Mouse (Mus musculus): ENCODE results near the gene Podxl.

The Podxl gene

DNA sequence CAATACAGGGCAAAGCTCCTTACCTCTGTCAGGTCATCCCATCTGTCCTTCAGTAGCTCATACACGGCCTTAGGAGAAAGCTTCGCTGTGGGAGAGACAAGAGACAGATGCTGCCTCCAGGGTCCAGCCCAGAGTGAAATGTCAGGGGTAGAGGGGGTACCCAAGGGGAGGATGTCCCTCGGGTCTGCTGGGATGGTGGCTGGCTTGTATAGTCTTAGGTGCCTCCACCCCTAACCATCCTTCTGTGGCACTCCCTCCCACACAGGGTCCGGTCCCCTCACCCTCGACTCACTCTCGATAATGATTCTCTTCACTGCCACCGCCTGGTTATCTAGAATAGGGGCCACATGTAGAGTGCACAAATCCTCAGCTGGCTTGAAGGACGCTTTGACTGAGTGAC, 39.1 kb downstream of the Podxl start:
- intact Hi-C loops (cut with DNase I): no loop called here

DNA sequence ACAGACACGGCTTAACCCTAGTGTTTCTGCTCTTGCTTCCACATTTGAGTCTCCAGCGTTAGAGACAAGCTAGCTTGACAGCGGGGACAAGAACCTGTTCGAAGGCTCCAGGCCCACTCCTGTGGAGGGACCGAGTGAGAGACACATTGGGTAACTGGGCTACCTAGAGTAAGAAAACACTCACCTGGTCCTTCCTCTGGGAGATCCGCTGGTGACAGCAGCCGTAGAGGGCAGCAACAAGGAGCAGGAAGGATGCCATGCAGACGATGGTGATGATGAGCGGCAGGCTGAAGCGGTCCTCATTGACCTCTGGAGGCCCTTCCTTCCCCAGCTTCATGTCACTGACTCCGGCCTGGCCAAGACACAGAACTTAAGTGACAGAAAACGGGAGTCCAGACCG, 39.7 kb downstream of the Podxl start:
- intact Hi-C loops (cut with DNase I): no loop called here

DNA sequence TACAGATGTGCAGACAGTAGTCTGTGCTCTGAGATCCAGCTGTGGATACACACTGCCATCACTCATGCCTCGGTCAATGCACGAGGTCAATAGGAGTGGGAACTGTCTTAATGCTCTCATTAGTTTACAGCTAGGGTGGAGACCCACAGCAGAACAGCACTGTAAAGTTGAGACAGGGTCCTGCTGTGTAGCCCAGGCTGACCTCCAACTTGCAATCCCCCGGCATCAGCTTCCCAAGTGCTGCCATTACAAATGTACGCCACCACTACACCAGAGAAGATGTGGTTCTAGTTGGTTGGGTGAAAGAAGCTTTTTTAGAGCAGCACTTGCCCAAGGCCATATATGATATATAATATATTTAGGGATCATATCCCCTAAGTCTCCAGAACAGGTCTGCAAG, 40.1 kb downstream of the Podxl start:
- intact Hi-C loops (cut with DNase I): no loop called here

DNA sequence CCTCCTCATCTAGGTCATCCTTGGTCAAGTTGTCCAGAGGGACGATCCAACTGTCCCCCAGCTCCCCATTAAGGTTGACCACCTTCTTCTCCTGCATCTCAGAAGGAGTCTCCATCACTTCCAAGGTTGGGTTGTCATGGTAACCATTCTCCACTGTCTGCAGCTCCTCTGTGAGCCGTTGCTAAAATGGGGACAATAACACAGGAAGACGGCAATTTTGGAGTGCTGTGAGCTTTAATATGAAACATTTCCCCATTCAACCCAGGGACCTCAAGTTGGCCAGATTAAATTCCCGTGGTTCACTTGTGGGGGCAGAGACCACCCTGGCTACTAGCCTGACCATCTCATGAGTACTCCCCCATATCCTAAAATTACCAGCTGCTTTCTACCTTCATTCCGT, 40.7 kb downstream of the Podxl start:
- intact Hi-C loops (cut with DNase I): no loop called here

DNA sequence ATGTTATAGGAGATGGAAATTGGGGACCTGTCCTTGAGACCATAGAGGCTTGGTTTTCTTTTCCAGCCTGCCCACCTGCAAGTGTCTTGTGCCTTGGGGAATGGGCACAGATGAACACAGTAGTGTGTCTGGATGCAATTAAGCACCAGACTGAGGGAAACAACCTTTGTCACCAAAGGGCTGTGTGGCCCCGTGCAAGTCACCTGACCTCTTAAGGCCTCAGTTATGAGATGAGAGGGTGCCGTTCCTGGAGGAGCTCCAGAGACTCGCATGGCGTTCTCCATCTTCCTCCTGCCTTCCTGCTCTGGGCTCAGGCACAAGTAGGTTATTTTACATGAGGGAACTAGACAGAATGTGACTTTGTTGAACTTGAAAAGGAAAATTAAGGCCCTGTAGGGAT, 41.3 kb downstream of the Podxl start:
- intact Hi-C loops (cut with DNase I): no loop called here

DNA sequence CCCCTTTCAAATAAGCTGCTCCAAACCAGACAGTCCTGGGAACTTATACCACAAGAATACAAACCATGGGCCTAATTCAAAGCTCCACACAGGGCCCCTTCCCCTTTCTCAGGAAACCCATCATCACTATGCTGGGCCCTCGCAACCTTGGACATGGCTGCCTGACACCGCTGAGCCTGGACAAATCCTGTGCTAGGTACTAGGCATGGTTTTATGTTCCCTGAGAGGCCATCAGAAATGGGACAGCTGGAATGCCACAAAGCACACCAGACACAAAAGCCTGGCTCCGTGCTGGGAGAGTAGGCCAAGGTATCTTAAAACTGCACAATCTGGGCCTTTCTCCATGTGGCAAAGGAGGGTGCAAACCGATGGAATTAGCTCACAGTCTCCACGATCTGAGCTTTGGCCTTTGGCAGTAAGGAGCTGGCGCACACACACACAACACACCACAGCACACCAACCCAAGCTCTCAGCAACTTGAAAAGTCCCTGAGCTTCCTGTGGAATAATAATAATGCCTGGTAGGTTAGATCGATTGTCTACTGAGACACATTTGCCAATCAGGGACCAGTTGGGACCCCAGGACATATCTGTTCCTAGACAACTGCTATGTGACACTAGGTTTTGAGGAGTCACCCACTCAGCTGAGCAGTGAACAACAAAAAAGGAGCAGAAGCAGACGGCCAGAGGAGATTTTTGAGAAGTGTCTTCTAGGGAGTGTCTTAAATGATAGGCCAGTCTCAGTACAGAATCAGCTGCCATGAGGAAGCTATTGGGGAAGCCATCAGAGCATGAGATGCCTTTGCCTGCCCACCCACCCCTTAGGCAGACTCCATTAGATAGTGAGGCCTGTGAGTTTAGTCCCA, 42.1 kb downstream of the Podxl start:
- intact Hi-C loops (cut with DNase I): no loop called here

DNA sequence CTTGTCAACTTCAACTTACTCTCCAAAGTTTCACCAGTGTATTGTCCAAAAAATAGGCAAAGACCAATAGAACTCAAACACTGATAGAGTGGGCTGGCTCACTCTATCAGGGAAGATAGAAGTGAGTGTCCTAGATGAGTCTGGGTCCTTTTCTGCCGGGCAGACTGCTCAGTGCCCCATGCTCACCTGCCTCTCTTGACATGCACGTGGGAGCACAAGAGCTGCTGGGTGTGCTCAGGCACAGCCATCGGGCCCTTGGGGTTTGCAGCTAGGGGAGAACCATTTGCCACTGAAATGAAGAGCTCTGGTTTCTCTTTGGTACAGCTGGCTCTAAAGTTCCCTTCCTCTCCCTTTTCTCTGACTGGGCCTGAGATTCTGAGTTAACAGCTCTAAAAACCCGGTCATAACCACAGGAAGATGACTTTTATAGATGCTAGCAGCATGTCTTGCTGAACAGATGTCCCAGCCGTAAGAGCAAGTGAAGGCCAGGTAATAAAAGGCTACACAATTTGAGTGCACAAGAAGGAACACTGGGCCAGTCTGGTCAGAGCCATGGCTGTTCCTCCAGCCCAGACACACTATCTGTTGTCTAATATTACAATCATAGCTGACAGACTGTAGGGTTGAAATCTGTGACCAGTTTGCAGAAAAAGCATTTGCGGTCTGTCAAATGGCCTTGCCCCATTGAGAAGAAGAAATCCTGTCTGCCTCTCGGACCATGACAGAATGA, 43.1 kb downstream of the Podxl start:
- intact Hi-C loops (cut with DNase I): no loop called here

DNA sequence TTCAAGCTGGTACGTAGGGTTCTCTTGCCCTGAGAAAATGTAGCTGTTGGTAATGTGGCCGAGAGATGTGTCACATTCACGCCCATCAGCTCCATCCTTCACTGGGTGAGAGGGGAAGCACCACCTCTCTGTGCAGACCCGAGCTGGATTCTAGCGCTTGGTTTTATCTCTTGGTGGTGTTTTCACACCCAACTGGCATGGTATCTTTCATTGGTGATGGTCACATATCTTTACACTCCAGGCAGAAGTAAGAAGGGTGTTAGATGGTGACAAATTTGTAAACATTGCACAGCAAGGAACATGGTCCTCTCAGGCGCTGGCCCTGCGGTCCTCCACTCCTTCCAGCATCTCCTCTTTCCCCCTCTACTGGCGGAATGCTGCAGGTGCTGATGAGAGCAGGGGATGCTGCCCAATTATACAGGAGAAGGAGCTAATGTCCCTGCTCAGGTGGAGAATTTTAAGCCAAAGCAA, 44.7 kb downstream of the Podxl start:
- intact Hi-C loops (cut with DNase I): no loop called here

DNA sequence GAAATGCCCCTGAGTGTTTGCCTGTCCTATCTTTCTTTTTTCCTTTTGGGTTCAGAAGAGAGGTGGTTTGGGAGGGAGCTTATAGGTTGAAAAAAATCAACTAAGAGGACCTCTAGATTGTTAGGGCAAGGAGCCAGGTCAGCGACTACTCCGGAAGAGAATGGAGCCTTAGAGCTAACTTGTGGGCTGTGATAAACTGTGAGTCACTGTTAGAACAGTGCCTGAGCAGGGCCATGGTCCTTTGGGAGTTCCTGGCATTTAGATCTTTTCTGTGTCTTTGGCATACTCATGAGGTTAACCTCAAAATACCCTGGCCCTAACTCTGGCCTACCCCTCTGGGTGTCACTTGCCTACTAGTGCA, 45.5 kb downstream of the Podxl start:
- intact Hi-C loops (cut with DNase I): no loop called here

DNA sequence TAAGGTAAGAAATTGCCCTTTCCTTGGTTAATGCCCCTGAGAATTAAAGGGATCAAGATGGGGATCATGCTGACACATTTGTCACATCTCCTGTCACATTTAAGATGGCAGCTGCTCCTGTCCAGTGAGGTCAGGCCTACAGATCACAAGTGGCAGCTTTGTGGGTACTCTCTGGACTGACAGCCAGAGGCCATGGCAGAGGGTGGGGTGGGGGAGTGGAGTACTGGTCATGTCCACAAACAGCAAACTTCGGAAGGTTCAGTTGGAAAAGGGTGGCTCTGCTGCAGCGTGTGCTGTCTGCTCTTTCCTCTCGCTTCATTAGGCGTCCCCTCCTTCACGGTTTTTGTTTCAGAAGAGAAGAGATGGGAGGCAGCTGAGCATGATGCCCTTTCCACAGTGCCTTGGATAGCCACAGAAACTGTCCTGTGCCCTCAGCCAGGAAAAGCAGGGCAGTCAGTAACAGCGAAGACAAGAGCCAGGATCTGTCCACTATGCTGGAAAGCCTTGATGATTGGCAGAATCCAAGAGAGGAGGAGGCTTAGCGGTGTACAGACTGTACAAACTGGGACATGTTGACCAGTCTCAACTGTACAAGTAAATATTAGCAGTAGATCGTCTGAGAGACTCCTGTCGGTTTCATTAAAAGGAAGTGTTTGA, 46.0 kb downstream of the Podxl start:
- intact Hi-C loops (cut with DNase I): no loop called here

DNA sequence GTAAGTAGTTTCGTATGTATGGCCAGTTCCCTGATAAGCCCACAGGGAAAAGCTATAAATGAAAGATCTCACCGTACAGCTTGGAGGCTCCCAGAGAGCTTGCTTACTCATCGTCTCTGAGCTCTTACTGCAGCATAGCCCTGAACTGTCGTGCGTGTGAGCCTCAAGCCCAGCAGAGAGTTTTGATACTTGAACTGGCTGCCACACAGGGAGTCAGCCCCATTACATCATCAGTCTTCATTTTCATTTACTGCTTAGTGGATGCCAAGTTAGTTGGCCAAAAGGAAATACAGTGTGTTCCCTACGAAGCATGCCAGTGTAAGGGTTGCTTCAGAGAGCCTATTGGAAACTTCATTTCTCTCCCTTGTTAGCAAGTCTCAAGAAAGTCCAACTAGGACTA, 50.1 kb downstream of the Podxl start:
- intact Hi-C loops (cut with DNase I): no loop called here

DNA sequence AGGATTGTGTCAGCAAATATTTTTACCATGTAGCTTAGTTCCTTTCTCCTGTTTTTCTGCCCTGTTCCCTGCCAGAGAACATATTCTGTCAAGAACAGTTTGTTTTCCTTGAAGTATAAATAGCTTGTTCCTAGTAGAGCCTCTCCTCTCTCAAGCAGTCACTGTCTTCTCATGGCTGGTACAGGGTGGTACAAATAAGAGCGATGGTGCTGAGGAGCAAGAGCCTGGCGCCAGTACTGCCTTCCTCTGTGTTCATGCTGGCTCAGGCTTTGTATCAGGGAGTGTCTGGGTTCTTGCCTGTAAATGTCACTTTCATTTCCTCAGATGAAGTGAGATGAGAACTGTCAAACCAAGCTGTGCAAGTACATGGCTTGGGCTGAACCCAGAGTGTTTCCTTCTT, 61.2 kb downstream of the Podxl start:
- intact Hi-C loops (cut with DNase I): no loop called here

DNA sequence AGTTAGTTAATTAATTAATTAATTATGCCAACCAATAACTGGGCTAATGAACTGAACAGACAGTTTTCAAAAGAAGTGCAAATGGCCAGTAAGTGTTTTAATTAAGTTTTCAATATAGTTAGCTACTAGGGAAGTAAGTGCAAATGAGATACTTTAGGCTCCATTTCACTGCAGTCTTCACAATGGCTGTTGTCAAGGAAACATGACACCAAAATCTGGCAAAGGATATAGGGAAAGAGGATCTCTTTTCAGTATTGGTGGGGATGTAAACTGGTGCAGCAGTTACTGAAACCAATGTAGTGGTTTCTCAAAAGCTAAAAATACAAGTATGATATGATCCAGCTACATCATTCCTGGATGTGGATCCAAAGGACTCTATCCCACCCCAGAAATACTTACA, 63.1 kb downstream of the Podxl start:
- intact Hi-C loops (cut with DNase I): no loop called here

DNA sequence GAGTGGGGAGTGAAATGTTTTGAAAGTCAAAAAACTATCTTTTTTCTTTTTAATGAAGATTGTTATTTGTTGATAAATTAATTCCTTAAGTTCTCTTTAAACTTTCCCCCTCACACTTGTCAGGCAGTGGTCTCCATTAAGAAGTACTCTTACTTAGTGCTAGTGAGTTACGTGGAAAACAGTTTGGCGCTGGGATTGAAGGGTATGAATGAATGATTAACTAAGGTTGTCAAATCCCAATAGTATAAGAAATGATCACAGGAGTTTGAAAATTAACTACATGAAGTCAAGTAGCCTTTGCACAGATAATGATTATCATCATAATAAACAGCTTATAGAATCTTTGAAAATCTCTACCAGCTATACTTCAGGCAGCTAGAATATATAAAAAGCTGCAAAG, 63.5 kb downstream of the Podxl start:
- intact Hi-C loops (cut with DNase I): no loop called here

DNA sequence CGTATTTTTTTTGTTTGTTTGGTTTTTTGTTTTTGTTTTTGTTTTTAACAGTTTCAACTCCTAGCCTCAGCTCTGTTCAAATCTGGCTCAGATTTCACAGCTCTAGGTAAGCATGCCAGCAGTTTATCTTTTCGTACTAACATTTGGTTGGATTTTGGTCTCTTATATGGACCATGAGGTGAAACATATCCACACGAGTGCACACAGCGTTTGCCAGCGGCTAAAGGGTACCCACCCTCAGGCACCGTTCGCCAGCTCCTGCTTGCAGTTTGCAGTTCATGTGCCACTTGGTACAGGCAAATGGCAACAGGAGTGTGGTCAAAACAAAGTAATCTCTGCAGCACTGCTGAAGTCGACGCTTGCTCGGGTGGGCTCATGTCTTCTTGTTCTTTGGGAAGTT, 63.9 kb downstream of the Podxl start:
- intact Hi-C loops (cut with DNase I): no loop called here

DNA sequence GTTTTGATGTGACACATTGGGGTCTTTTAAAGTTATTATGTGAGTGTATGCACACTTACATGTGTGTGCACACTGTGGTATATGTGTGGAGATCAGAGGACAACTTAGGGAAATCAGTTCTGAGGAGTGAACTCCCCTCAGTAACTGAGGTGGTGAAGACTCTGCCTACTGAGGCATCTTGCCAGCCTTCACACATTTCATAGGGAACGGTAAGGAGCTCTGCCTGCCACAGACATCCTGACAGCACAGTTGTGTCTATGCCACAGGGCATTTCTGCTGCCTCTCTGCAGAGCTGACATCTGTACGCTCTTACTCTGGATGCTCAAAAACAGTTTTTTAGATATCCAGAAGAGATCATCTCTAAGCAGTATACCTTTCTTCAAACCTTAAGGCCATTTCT, 67.6 kb downstream of the Podxl start:
- intact Hi-C loops (cut with DNase I): no loop called here

DNA sequence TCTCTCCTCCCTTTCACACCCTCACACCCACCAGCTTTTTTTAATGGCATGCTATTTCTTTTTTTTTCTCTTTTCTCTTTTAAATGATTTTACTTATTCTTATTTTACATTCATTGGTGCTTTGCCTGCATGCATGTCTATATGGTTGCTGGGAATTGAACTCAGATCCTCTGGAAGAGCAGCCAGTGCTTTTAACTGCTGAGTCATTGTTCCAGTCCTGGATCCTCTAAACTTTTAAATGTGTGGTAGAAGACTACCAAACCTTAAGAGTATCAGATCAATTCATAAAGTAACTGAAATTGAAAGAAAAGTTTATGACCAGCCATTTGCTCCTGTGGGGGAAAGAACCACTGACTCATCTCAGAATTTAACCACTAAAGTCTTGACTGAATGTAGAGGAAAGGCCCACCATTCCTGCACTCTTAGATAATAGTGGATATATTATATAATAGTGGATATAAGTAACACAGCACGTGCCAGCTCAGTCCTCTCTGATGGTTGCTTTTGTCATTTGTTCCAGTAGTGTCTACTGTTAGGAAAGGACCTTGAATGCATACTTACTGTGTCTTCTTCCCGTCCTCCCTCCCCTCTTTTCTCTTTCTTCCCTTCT, 68.6 kb downstream of the Podxl start:
- intact Hi-C loops (cut with DNase I): no loop called here

DNA sequence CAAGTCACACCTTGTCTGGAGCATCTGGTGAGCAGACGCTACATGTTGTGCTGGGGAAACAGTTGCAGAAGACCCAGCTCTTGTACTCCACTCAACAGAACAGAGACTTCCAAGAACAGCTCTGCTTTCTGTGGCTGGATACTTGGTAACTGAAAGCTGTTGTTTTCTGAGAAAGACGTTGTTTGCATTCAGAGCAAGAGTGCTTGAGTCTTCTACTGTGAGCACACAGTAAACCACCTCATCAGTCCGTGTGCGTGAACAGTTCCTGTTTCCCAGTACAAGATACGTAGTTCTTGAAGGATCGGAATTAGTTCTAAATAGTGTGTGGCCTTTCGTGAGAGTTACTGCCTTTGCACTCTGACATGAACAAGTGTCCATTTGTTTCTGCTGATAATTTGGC, 73.8 kb downstream of the Podxl start:
- intact Hi-C loops (cut with DNase I): no loop called here

DNA sequence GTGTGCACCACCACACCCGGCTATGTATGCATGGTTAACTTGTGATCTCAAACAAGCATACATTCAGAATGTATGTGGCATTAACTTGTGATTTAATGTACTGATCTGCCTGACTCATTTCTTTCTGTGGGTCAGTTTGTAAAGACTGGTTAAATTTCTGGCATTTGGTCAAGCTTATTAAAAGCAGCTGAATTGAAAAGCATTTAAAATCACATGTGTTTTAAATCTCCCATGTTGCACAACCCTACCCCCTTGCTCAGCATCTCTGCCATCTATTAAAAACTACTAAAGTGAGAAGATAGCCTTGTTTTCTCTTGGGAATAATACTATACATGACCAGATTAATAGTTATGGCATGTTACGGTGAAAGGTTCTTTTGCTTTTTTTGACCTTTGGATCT, 77.2 kb downstream of the Podxl start:
- intact Hi-C loops (cut with DNase I): no loop called here

DNA sequence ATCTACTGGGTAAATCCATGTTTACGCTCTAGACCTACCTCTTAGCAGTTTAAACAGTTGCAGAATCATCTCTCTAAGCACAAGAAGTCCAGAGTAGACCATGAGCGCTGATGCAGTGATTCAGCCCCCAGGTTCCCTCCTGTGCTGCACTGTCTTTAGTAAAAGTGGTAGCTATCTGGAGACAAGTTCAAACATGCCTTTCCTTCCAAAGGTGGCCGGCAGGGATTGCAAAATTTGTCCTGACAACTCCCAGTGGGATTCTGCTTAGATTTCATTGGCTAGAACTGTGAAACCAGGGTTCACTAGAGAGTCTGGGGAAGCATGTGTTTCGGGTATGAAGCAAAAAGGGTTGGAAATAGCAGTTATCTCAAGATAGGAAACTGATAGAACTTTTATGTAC, 83.8 kb downstream of the Podxl start:
- intact Hi-C loops (cut with DNase I): no loop called here

DNA sequence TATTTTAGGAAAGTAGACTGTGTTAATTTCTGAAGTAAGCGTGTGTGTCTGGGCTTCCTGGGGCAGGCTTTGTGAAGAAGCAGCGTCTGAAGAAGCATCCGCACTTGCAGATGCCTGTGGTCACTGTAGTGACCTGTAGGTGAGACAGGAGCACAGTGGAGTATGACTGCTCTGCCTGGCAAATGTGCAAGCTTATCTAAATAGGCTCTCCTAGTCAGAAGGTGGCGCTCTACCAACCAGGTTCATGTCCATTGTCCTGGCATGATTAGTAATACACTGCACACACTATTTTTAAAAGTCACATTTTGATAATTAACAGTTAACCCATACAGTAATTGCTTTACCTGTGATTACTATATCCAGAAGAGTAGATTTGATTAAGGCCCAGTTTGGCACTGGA, 85.6 kb downstream of the Podxl start:
- intact Hi-C loops (cut with DNase I): no loop called here
